Mouse (Mus musculus): ENCODE measurements around the gene Rnf2. TPM values are rescaled to one million over a fixed set of nuclear protein-coding genes. Genes with fewer than 3 reads are reported as not detected.

The Rnf2 gene
- polyA plus RNA-seq, 1 experiment from 2014 or later = 115 TPM

GRCm38 (mm10) chr1:151464914-151465313 lies 35.8 kb downstream of the Rnf2 start:
- Histone ChIP-seq H3K27ac (ENCODE audit: low read length) (no peak overlapping the region), H3K9me3 (ENCODE audit: control insufficient read depth, low read length) (peaks cover 2% of the 10 kb centered on the region; the same call in 1 of the 2 replicates), H3K9ac (replicated peaks; ENCODE audit: low read depth, low read length) (no peak overlapping the region), H3K4me3 (replicated peaks; ENCODE audit: low read length) (no peak overlapping the region), H3K4me1 (replicated peaks; ENCODE audit: control insufficient read depth, insufficient read depth, low read length) (no peaks in the 10 kb centered on the region), H3K4me2 (ENCODE audit: low read length) (no peak overlapping the region), H3K27me3 (replicated peaks; ENCODE audit: control insufficient read depth, insufficient read depth, low read length) (no peaks in the 10 kb centered on the region), H3K36me3 (ENCODE audit: control insufficient read depth, insufficient read depth) (peaks cover 5% of the 10 kb centered on the region; the same call in 1 of the 2 replicates)
- 60% methylated on average over 4 of the region's 4 CpGs for WGBS
- no peak for ATAC-seq

GRCm38 (mm10) chr1:151461265-151461664 lies 39.5 kb downstream of the Rnf2 start:
- Histone ChIP-seq H3K36me3 (ENCODE audit: control insufficient read depth, insufficient read depth) (peaks cover 17% of the 10 kb centered on the region), H3K27ac (ENCODE audit: low read length) (no peak overlapping the region)
- no peak for ATAC-seq

GRCm38 (mm10) chr1:151457087-151457486 lies 43.7 kb downstream of the Rnf2 start:
- Histone ChIP-seq H3K4me1 (replicated peaks; ENCODE audit: control insufficient read depth, insufficient read depth, low read length) (no peaks in the 10 kb centered on the region), H3K9ac (replicated peaks; ENCODE audit: low read depth, low read length) (no peak overlapping the region), H3K4me2 (ENCODE audit: low read length) (no peak overlapping the region), H3K4me3 (replicated peaks; ENCODE audit: low read length) (no peak overlapping the region), H3K9me3 (ENCODE audit: control insufficient read depth, low read length) (no peaks in the 10 kb centered on the region), H3K36me3 (ENCODE audit: control insufficient read depth, insufficient read depth) (peaks cover 33% of the 10 kb centered on the region), H3K27me3 (replicated peaks; ENCODE audit: control insufficient read depth, insufficient read depth, low read length) (no peaks in the 10 kb centered on the region), H3K27ac (ENCODE audit: low read length) (no peak overlapping the region)
- ATAC-seq = no peak
- WGBS = 90% methylated on average over 5 of the region's 5 CpGs

More at GRCm38 (mm10) chr1:151461265-151461664, 39.5 kb downstream of the Rnf2 start:
- no peak overlapping the region for H3K4me2 ChIP-seq (ENCODE audit: low read length)
- whole genome bisulfite sequencing = 78% methylated on average over 9 of the region's 9 CpGs
- H3K4me1 ChIP-seq (replicated peaks; ENCODE audit: control insufficient read depth, insufficient read depth, low read length) = no peaks in the 10 kb centered on the region
- peaks cover 2% of the 10 kb centered on the region; the same call in 1 of the 2 replicates for H3K9me3 ChIP-seq (ENCODE audit: control insufficient read depth, low read length)
- no peak overlapping the region for H3K9ac ChIP-seq (replicated peaks; ENCODE audit: low read depth, low read length)
- no peak overlapping the region for H3K4me3 ChIP-seq (replicated peaks; ENCODE audit: low read length)
- H3K27me3 ChIP-seq (replicated peaks; ENCODE audit: control insufficient read depth, insufficient read depth, low read length) = no peaks in the 10 kb centered on the region

GRCm38 (mm10) chr1:151451946-151452345 lies 48.8 kb downstream of the Rnf2 start:
- 97% methylated on average over 11 of the region's 11 CpGs for WGBS
- Histone ChIP-seq H3K36me3 (ENCODE audit: control insufficient read depth, insufficient read depth) (peaks cover 34% of the 10 kb centered on the region), H3K27ac (ENCODE audit: low read length) (no peak overlapping the region), H3K9ac (replicated peaks; ENCODE audit: low read depth, low read length) (no peak overlapping the region), H3K9me3 (ENCODE audit: control insufficient read depth, low read length) (no peaks in the 10 kb centered on the region), H3K4me3 (replicated peaks; ENCODE audit: low read length) (no peak overlapping the region), H3K4me1 (replicated peaks; ENCODE audit: control insufficient read depth, insufficient read depth, low read length) (no peaks in the 10 kb centered on the region), H3K4me2 (ENCODE audit: low read length) (no peak overlapping the region), H3K27me3 (replicated peaks; ENCODE audit: control insufficient read depth, insufficient read depth, low read length) (no peaks in the 10 kb centered on the region)
- no peak for ATAC-seq

- Histone ChIP-seq H3K4me3 (replicated peaks; ENCODE audit: low read length) (no peak overlapping the region), H3K27me3 (replicated peaks; ENCODE audit: control insufficient read depth, insufficient read depth, low read length) (no peaks in the 10 kb centered on the region), H3K4me2 (ENCODE audit: low read length) (no peak overlapping the region), H3K9ac (replicated peaks; ENCODE audit: low read depth, low read length) (no peak overlapping the region), H3K27ac (ENCODE audit: low read length) (no peak overlapping the region), H3K36me3 (ENCODE audit: control insufficient read depth, insufficient read depth) (peaks cover 35% of the 10 kb centered on the region), H3K4me1 (replicated peaks; ENCODE audit: control insufficient read depth, insufficient read depth, low read length) (no peaks in the 10 kb centered on the region), H3K9me3 (ENCODE audit: control insufficient read depth, low read length) (no peaks in the 10 kb centered on the region)
- ATAC-seq = no peak
- 93% methylated on average over 1 of the region's 2 CpGs for WGBS
These were observed 49.9 kb downstream of the Rnf2 start for GRCm38 (mm10) chr1:151450851-151451250.

GRCm38 (mm10) chr1:151449866-151450265 lies 50.9 kb downstream of the Rnf2 start:
- no peak overlapping the region for H3K9ac ChIP-seq (replicated peaks; ENCODE audit: low read depth, low read length)
- ATAC-seq = no peak
- H3K4me3 ChIP-seq (replicated peaks; ENCODE audit: low read length) = no peak overlapping the region
- no peak overlapping the region for H3K4me2 ChIP-seq (ENCODE audit: low read length)
- no peak overlapping the region for H3K27ac ChIP-seq (ENCODE audit: low read length)
- H3K27me3 ChIP-seq (replicated peaks; ENCODE audit: control insufficient read depth, insufficient read depth, low read length) = no peaks in the 10 kb centered on the region
- H3K9me3 ChIP-seq (ENCODE audit: control insufficient read depth, low read length) = no peaks in the 10 kb centered on the region
- H3K4me1 ChIP-seq (replicated peaks; ENCODE audit: control insufficient read depth, insufficient read depth, low read length) = no peaks in the 10 kb centered on the region
- peaks cover 36% of the 10 kb centered on the region for H3K36me3 ChIP-seq (ENCODE audit: control insufficient read depth, insufficient read depth)
- WGBS = 92% methylated on average over 10 of the region's 10 CpGs

- Histone ChIP-seq H3K9me3 (ENCODE audit: control insufficient read depth, low read length) (no peaks in the 10 kb centered on the region), H3K4me3 (replicated peaks; ENCODE audit: low read length) (no peak overlapping the region), H3K36me3 (ENCODE audit: control insufficient read depth, insufficient read depth) (peaks cover 29% of the 10 kb centered on the region), H3K9ac (replicated peaks; ENCODE audit: low read depth, low read length) (no peak overlapping the region), H3K4me2 (ENCODE audit: low read length) (no peak overlapping the region), H3K4me1 (replicated peaks; ENCODE audit: control insufficient read depth, insufficient read depth, low read length) (no peaks in the 10 kb centered on the region), H3K27ac (ENCODE audit: low read length) (no peak overlapping the region), H3K27me3 (replicated peaks; ENCODE audit: control insufficient read depth, insufficient read depth, low read length) (no peaks in the 10 kb centered on the region)
- WGBS = 97% methylated on average over 6 of the region's 6 CpGs
- no peak for ATAC-seq
These were observed 65.3 kb downstream of the Rnf2 start for GRCm38 (mm10) chr1:151435431-151435830.

GRCm38 (mm10) chr1:151429316-151429715 lies 71.4 kb downstream of the Rnf2 start:
- Histone ChIP-seq H3K4me1 (replicated peaks; ENCODE audit: control insufficient read depth, insufficient read depth, low read length) (peaks cover 12% of the 10 kb centered on the region), H3K4me2 (ENCODE audit: low read length) (peak overlapping the region; percentile 86), H3K27ac (ENCODE audit: low read length) (no peak overlapping the region; the same call in 1 of the 2 replicates), H3K4me3 (replicated peaks; ENCODE audit: low read length) (peak overlapping the region; percentile 99), H3K9me3 (ENCODE audit: control insufficient read depth, low read length) (no peaks in the 10 kb centered on the region), H3K36me3 (ENCODE audit: control insufficient read depth, insufficient read depth) (peaks cover 3% of the 10 kb centered on the region), H3K27me3 (replicated peaks; ENCODE audit: control insufficient read depth, insufficient read depth, low read length) (no peaks in the 10 kb centered on the region), H3K9ac (replicated peaks; ENCODE audit: low read depth, low read length) (peak overlapping the region; percentile 97)
- ATAC-seq = no peak
- WGBS = 33% methylated on average over 9 of the region's 9 CpGs

GRCm38 (mm10) chr1:151428263-151429221 lies 72.2 kb downstream of the Rnf2 start, which contains the start of the genes Swt1 and Trmt1l:
Gene Swt1 (minus strand): TSS chr1:151428455.
Gene Trmt1l (plus strand): TSS chr1:151428542.
- peak; percentile 99 for ATAC-seq

More at GRCm38 (mm10) chr1:151428263-151429221, 72.2 kb downstream of the Rnf2 start, which contains the start of the genes Swt1 and Trmt1l:
- Histone ChIP-seq H3K9ac (replicated peaks; ENCODE audit: low read depth, low read length) (peak within 1 kb of the TSS; percentile 97), H3K4me2 (ENCODE audit: low read length) (peak within 1 kb of the TSS; percentile 86), H3K4me1 (replicated peaks; ENCODE audit: control insufficient read depth, insufficient read depth, low read length) (peaks cover 12% of the 10 kb centered on the region), H3K27me3 (replicated peaks; ENCODE audit: control insufficient read depth, insufficient read depth, low read length) (no peaks in the 10 kb centered on the region), H3K36me3 (ENCODE audit: control insufficient read depth, insufficient read depth) (no peaks in the 10 kb centered on the region), H3K4me3 (replicated peaks; ENCODE audit: low read length) (peak within 1 kb of the TSS; percentile 99), H3K27ac (ENCODE audit: low read length) (peak within 1 kb of the TSS; percentile 95), H3K9me3 (ENCODE audit: control insufficient read depth, low read length) (no peaks in the 10 kb centered on the region)
- WGBS = under 1% methylated on average over 74 of the region's 74 CpGs
